Mouse (Mus musculus): Measurements from ENCODE around the gene Pds5b.

GRCm38 (mm10) chr5:150819520-150819919, 146.0 kb downstream of the Pds5b start:
- no peak for TF ChIP-seq CTCF (IDR thresholded peaks at IDR 0.05; ENCODE audit: extremely low read depth, insufficient read depth, low read length)
- no peak for TF ChIP-seq POLR2A (IDR thresholded peaks at IDR 0.05; ENCODE audit: extremely low read depth, insufficient read depth, low read length)

Measured in cortical plate, adult 2 months (tissue).